Mouse (Mus musculus): Measurements from ENCODE around the gene Cyb561a3. TPM values are rescaled to one million over a fixed set of nuclear protein-coding genes. Genes with fewer than 3 reads are reported as not detected.

The Cyb561a3 gene
- polyA plus RNA-seq, 1 experiment from 2014 or later: 16.7 TPM

DNA sequence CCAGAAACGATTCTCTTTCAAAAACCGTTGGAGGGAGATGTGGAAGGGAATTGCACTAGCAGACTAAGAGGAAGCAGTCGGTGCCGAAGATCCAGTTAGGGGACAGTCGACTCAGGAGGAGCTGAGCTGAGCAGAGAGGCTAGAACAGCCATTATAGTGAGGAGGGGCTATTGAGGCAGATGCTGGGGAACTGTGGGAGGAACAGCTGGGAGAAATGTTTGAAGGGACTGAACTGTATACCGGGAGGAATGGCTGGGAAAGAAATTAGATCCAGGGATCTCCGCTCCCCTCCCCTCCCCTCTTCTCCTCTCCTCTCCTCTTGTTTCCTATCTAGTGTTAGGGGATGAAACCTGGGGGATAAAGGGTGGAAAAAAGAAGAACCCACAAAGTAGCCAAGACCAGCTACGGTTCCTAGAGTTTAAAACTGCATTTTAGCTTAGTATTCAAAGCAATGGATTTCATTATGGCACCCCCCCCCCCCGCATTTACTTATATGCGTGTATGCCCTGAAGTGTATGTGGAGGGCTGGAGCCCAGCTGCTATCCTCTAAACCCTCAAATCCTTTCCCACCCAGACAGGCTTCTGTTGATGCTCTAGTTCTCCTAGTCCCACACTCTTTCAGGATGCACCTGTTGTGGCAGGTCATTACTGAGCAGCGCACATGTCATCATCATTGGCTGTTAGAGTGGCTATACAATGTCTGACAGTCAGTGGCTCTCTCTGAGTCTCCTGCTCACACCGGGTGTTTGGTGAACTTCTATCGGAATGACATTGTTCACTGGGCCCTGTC, 63.8 kb downstream of the Cyb561a3 start:
- Histone ChIP-seq H3K27ac (no peak overlapping the region), H3K27me3 (ENCODE audit: poor library complexity, severe bottlenecking) (peaks cover 8% of the 10 kb centered on the region), H3K36me3 (replicated peaks) (no peaks in the 10 kb centered on the region), H3K4me3 (no peak overlapping the region), H3K4me1 (0 out of 2 replicates have a peak, but pooled peaks cover 5% of the 10 kb centered on the region), H3K9me3 (no peaks in the 10 kb centered on the region)
- no peak for DNase-seq (ENCODE audit: extremely low spot score, low spot score)
- WGBS: 56% methylated on average over 13 of the region's 13 CpGs

Other genes with a start within 250 kb of the Cyb561a3 start
- 0.77 and 2.6 TPM in 2 replicates for gene Syt7, start 188.1 kb upstream of the Cyb561a3 start, polyA plus RNA-seq (2016; fragmentation: Nextera tagmentation; extraction: Ambion mirVana)
- gene Lrrc10b, start 119.7 kb upstream of the Cyb561a3 start, polyA plus RNA-seq (2016; fragmentation: Nextera tagmentation; extraction: Ambion mirVana): 0.44 and 0.45 TPM in 2 replicates
- 0.16 and 0.24 TPM in 2 replicates for gene Ppp1r32, start 94.2 kb upstream of the Cyb561a3 start, polyA plus RNA-seq (2016; fragmentation: Nextera tagmentation; extraction: Ambion mirVana)
- gene Cpsf7, start 51.9 kb upstream of the Cyb561a3 start, polyA plus RNA-seq (2016; fragmentation: Nextera tagmentation; extraction: Ambion mirVana): 57.3 and 57.6 TPM in 2 replicates
- 64.4 and 65.8 TPM in 2 replicates for gene Sdhaf2, start 51.0 kb upstream of the Cyb561a3 start, polyA plus RNA-seq (2016; fragmentation: Nextera tagmentation; extraction: Ambion mirVana)
- 67.1 TPM in 2 replicates for gene Tmem216, start 20.9 kb upstream of the Cyb561a3 start, polyA plus RNA-seq (2016; fragmentation: Nextera tagmentation; extraction: Ambion mirVana)
- 62.4 and 66.2 TPM in 2 replicates for gene Tmem138, start 190 bp downstream of the Cyb561a3 start, polyA plus RNA-seq (2016; fragmentation: Nextera tagmentation; extraction: Ambion mirVana)
- gene Ddb1, start 28.2 kb downstream of the Cyb561a3 start, polyA plus RNA-seq (2016; fragmentation: Nextera tagmentation; extraction: Ambion mirVana): 465 and 471 TPM in 2 replicates
- 21.1 and 24.5 TPM in 2 replicates for gene Tkfc, start 28.5 kb downstream of the Cyb561a3 start, polyA plus RNA-seq (2016; fragmentation: Nextera tagmentation; extraction: Ambion mirVana)
- gene Vwce, start 57.0 kb downstream of the Cyb561a3 start, polyA plus RNA-seq (2016; fragmentation: Nextera tagmentation; extraction: Ambion mirVana): 0.38 and 0.85 TPM in 2 replicates
- not detected in 2 replicates for gene Pga5, start 100.9 kb downstream of the Cyb561a3 start, polyA plus RNA-seq (2016; fragmentation: Nextera tagmentation; extraction: Ambion mirVana)
- gene Vps37c, start 111.6 kb downstream of the Cyb561a3 start, polyA plus RNA-seq (2016; fragmentation: Nextera tagmentation; extraction: Ambion mirVana): 33.5 and 36.1 TPM in 2 replicates
- gene Cd5, start 161.8 kb downstream of the Cyb561a3 start, polyA plus RNA-seq (2016; fragmentation: Nextera tagmentation; extraction: Ambion mirVana): not detected in 2 replicates